Mouse (Mus musculus) stomach, postnatal 0 days (tissue): ENCODE measurements at regions not wholly inside any gene's neighbourhood (a gene's known extent, or its start where the extent isn't known, plus 50 kb on each side); places are given as distances from the start of the nearest gene placed in this dataset.

Experiments
- CTCF ChIP-seq: IDR thresholded peaks from 2 replicates; pipeline ENCODE4 v1.5.1; 2016; ENCODE audit warnings: antibody characterized with exemption, low read depth, mild to moderate bottlenecking, moderate library complexity
- EP300 ChIP-seq: optimal IDR thresholded peaks from 2 replicates; pipeline ENCODE3; 2016; ENCODE audit warnings: antibody characterized with exemption

GRCm38 (mm10) chr6:15638548-15638947, 81.9 kb upstream of the Mdfic start:
- TF ChIP-seq CTCF (no peak), EP300 (no peak)
